Mouse (Mus musculus) embryonic facial prominence, embryonic 12.5 days (tissue): Measurements from ENCODE around the gene Etnk1. TPM values are rescaled to one million over a fixed set of nuclear protein-coding genes. Genes with fewer than 3 reads are reported as not detected.

Experiments
- ATAC-seq: fragments of 200-750 bp; cut with Nextera tagmentation; 2 replicates; pipeline ENCODE4 v1.8.0; 2017; ENCODE audit not compliant: insufficient number of reproducible peaks, insufficient read depth, low FRiP score, low TSS enrichment
- H3K27ac ChIP-seq: fragments of 300-500 bp; sonication (generic); 2 replicates; pipeline ENCODE4 v1.5.1; 2016; ENCODE audit warnings: mild to moderate bottlenecking
- H3K27me3 ChIP-seq: fragments of 300-500 bp; sonication (generic); 2 replicates; pipeline ENCODE4 v1.6.1; 2016; ENCODE audit warnings: mild to moderate bottlenecking, moderate library complexity
- H3K36me3 ChIP-seq: fragments of 300-500 bp; sonication (generic); 2 replicates; pipeline ENCODE4 v1.6.1; 2016; ENCODE audit warnings: mild to moderate bottlenecking
- H3K4me1 ChIP-seq: fragments of 300-500 bp; sonication (generic); 2 replicates; pipeline ENCODE4 v1.6.1; 2016
- H3K4me2 ChIP-seq: fragments of 300-500 bp; sonication (generic); replicated peaks from 2 replicates; pipeline ENCODE4 v1.6.1; 2016; ENCODE audit warnings: mild to moderate bottlenecking, moderate library complexity
- H3K4me3 ChIP-seq: fragments of 300-500 bp; sonication (generic); 2 replicates; pipeline ENCODE4 v1.5.1; 2016; ENCODE audit warnings: mild to moderate bottlenecking
- H3K9ac ChIP-seq: fragments of 300-500 bp; sonication (generic); 2 replicates; pipeline ENCODE4 v1.6.1; 2016; ENCODE audit warnings: mild to moderate bottlenecking, moderate library complexity
- H3K9me3 ChIP-seq: fragments of 300-500 bp; sonication (generic); 2 replicates; pipeline ENCODE4 v1.6.1; 2016; ENCODE audit warnings: mild to moderate bottlenecking, moderate library complexity
- WGBS: fragments of 180-500 bp; shearing (Covaris S2); methylation state at CpG from one replicate; pipeline ENCODE4 v1.1.7; 2016; 5-methylcytosine and 5-hydroxymethylcytosine counted together
- polyA plus RNA-seq: library from polyadenylated mRNA; unstranded; fragments of >200 nt; fragmentation: Nextera tagmentation; extraction: Ambion mirVana; gene quantifications from 2 replicates; pipeline ENCODE4 v1.2.1, GENCODE M21; 2016

Etnk1 gene
- polyA plus RNA-seq, 1 experiment from 2014 or later = 30.7 TPM

- 58% methylated on average over 3 of the region's 3 CpGs for whole genome bisulfite sequencing
- no peaks in the 10 kb centered on the region for H3K4me1 ChIP-seq
- H3K4me2 ChIP-seq = no peak overlapping the region
- no peak for ATAC-seq
- no peak overlapping the region for H3K4me3 ChIP-seq
- H3K9ac ChIP-seq = no peak overlapping the region
- no peaks in the 10 kb centered on the region for H3K36me3 ChIP-seq
- H3K9me3 ChIP-seq = no peaks in the 10 kb centered on the region
- no peaks in the 10 kb centered on the region for H3K27me3 ChIP-seq
- no peak overlapping the region for H3K27ac ChIP-seq
Measured at GRCm38 (mm10) chr6:143279222-143279621, 112.2 kb downstream of the Etnk1 start.

Other genes with a start within 250 kb of the Etnk1 start
- gene St8sia1, start 202.8 kb upstream of the Etnk1 start, polyA plus RNA-seq = 2.8 and 2.9 TPM in 2 replicates
- 35.9 and 40.6 TPM in 2 replicates for gene C2cd5, start 67.1 kb upstream of the Etnk1 start, polyA plus RNA-seq